Mouse (Mus musculus): Measurements from ENCODE around the gene Spef1.
"Not testable (repeated sequence)": the region's sequence is repeated elsewhere in the genome, so short reads cannot be mapped to it uniquely, and the experiment has no call there.

The Spef1 gene

GRCm38 (mm10) chr2:131186771-131187601 is at the start of gene Spef1, which contains the start of gene Cdc25b:
TSS of gene Spef1 (minus strand) at chr2:131187282.
TSS of gene Cdc25b (plus strand) at chr2:131186949.
- peak; percentile 87 for DNase-seq (ENCODE audit: low spot score)

GRCm38 (mm10) chr2:131234970-131235635 is 48.0 kb upstream of the Spef1 start:
- DNase-seq (ENCODE audit: low spot score), result no peak

- DNase-seq (ENCODE audit: low spot score), result no peak
Observed at GRCm38 (mm10) chr2:131234127-131234650, 47.1 kb upstream of the Spef1 start.

GRCm38 (mm10) chr2:131233307-131234126 is 46.4 kb upstream of the Spef1 start, which contains the start of gene Mavs:
TSS of gene Mavs (plus strand) at chr2:131234063.
- DNase-seq (ENCODE audit: low spot score), result peak; percentile 95

- DNase-seq (ENCODE audit: low spot score), result peak; percentile 80
Observed at GRCm38 (mm10) chr2:131232558-131232957, 45.5 kb upstream of the Spef1 start.

- no peak for DNase-seq (ENCODE audit: low spot score)
Observed at GRCm38 (mm10) chr2:131227243-131227642, 40.2 kb upstream of the Spef1 start.

GRCm38 (mm10) chr2:131226669-131227068 is 39.6 kb upstream of the Spef1 start:
- DNase-seq (ENCODE audit: low spot score), result not testable (repeated sequence)

GRCm38 (mm10) chr2:131225178-131225577 is 38.1 kb upstream of the Spef1 start:
- DNase-seq (ENCODE audit: low spot score), result no peak

GRCm38 (mm10) chr2:131223569-131223968 is 36.5 kb upstream of the Spef1 start:
- peak; percentile 77 for DNase-seq (ENCODE audit: low spot score)

GRCm38 (mm10) chr2:131222562-131222961 is 35.5 kb upstream of the Spef1 start:
- no peak for DNase-seq (ENCODE audit: low spot score)

- no peak for DNase-seq (ENCODE audit: low spot score)
Observed at GRCm38 (mm10) chr2:131221853-131222515, 34.9 kb upstream of the Spef1 start.

- DNase-seq (ENCODE audit: low spot score), result no peak
Observed at GRCm38 (mm10) chr2:131220030-131220429, 32.9 kb upstream of the Spef1 start.

- DNase-seq (ENCODE audit: low spot score), result no peak
Observed at GRCm38 (mm10) chr2:131215941-131216858, 29.1 kb upstream of the Spef1 start.

GRCm38 (mm10) chr2:131213773-131214172 is 26.7 kb upstream of the Spef1 start:
- peak; percentile 82 for DNase-seq (ENCODE audit: low spot score)

- DNase-seq (ENCODE audit: low spot score), result no peak
Observed at GRCm38 (mm10) chr2:131211026-131211615, 24.0 kb upstream of the Spef1 start.

GRCm38 (mm10) chr2:131209969-131210792 is 23.1 kb upstream of the Spef1 start:
- DNase-seq (ENCODE audit: low spot score), result peak; percentile 88

GRCm38 (mm10) chr2:131209125-131209795 is 22.2 kb upstream of the Spef1 start:
- no peak for DNase-seq (ENCODE audit: low spot score)

GRCm38 (mm10) chr2:131208356-131208755 is 21.3 kb upstream of the Spef1 start:
- DNase-seq (ENCODE audit: low spot score), result no peak

Data from c-Kit-positive CD71-positive TER-119-positive erythroid progenitor cells, embryonic 14.5 days (primary cell).